Mouse (Mus musculus) spleen, postnatal 36 days (tissue): ENCODE results near the gene Sema4c.

Experiments
- DNase-seq, 2 experiments: peaks; one replicate each; pipeline ENCODE4 v3.0.0; 2022; ENCODE audit warnings: low spot score in 2 of 2, mixed read lengths in 1 of 2

The Sema4c gene

GRCm38 (mm10) chr1:36579974-36580383 lies 21.8 kb upstream of the Sema4c start:
- DNase-seq = no peak

DNA sequence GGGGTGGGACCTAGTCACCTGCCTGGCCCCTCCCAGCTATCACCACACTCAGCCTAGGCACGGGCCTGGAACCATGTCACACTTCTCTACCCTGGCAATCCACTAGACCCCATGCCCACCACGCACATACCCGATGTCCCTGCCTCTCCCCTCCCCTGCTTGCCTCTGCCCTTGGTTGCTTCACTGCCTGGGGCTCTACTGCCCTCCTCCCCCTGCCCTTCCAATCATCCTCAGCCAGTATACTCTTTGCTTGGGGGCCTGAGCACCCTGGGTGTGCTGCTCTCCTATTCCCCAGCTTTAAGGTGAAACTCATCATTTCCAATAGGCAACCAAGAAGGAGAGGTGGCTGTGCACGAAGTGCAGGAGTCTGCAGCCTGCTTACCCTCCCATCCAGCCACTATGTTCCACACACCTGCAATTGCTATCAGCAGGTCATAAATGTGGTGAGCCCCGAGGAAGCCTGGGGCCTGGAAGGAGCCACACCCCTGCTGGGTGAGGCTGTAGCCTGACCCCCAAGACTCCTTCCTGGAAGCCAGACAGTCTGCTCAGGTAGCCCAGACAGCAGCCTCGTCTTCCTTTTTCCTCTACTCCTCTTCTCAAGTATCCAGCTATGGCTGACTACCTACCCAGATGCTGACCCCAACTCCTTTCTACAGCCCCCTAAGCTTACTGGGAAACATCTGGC lies 19.0 kb upstream of the Sema4c start:
- no peak for DNase-seq

DNA sequence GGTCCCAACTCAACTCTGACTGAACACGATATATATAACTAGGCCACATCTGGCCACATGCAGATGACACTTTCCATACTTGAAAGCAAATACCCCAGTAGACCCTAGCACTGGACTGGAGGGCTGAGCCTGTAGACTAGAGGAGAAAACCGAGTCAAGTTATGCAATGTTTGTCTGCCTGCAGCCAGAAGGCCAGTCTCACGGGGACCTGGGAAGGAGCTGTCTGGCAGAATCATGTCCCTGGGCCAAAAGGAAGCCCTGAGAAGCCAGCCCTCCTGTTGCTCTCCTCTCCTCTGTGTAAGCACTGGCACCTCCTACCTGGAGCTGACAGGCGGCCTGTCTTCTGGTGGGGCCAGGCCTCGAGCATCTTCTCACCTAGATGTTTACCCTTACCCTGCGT lies 17.2 kb upstream of the Sema4c start:
- DNase-seq = no peak

GRCm38 (mm10) chr1:36574196-36574955 lies 16.2 kb upstream of the Sema4c start:
- DNase-seq = no peak

DNA sequence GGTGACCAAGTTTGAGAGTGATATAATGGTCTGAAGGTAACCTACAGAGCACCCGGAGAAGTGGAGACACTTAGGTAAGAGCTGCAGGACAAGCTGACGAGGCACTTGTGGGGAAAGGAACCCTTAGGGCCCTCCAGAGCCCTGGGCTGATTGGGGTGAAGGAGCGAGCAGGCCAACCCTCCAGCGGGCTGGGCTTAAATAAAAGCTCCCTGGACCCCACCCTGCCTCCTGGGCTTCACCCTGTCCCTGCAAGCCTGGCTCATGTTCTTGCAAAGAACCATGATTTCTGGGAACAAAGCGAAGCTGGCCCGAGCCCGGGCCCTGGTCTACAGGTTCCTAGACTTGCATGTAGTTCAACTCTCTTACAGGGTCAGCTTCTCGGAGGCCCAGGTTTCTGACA lies 15.4 kb upstream of the Sema4c start:
- DNase-seq = no peak

DNA sequence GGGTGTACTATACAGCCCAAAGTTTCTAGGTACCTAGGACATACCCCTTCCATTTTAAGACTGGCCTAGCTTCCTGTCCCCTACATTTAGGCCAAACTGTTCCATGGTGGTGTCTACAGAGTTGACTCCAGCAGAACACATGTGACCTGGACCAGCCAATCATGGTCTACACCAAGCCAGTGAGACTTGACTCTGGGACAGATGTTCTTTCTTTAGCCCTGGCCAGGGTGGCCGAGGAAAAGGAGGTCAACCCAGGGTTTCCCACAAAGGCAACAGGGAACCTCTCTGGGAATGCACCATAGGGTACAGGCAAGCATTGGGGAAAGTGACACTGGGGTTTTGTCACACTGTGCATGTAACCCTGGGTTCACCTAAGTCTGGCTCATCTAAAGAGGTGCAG lies 14.6 kb upstream of the Sema4c start:
- DNase-seq = no peak

DNA sequence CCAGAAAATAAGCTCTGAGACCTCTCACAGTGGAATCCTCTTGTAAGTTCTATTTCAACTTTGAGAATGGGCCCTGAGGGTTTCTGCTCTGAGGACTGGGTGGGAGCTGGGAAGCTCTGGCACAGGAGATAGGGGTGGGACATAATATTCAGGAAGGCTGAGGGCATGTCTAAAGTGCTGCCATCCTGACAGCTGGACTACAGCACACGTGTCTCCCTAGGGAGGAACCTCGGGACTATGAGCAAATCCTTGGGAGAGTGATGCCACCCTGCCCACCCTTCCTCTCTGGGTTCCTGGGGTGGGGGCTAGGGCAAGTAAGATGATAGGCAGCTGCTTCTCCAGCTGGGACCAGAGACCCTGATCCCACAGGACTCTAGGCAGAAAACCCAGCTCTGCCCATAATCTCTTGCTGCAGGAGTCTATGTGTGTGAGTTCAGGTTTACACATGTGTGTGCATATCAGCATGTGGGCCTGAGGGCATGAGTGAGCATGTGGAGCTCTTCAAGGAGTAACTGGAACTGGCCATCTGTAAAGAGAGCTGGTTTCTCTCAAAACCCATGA lies 14.1 kb upstream of the Sema4c start:
- no peak for DNase-seq

DNA sequence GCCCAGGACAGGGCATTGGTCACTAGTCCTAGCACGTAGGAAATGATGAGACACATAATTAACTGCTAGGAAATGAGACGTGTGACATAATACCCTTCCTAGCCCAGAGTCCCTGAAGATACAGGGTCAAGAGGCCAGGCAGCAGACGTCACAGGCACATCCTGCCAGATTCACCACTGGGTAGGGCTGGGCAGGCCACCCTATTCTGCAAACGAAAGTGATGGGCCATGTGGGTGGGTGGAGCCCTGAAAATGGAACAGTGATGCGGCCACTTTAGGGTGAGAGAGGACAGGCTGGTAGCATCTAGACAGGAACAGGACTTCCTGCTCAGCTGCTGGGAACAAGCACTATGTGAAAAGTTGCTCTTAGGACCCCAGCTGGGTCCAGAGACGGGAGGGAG lies 13.5 kb upstream of the Sema4c start:
- peak; percentile 36 to 41 for DNase-seq

GRCm38 (mm10) chr1:36570320-36570719 lies 12.2 kb upstream of the Sema4c start:
- no peak for DNase-seq

DNA sequence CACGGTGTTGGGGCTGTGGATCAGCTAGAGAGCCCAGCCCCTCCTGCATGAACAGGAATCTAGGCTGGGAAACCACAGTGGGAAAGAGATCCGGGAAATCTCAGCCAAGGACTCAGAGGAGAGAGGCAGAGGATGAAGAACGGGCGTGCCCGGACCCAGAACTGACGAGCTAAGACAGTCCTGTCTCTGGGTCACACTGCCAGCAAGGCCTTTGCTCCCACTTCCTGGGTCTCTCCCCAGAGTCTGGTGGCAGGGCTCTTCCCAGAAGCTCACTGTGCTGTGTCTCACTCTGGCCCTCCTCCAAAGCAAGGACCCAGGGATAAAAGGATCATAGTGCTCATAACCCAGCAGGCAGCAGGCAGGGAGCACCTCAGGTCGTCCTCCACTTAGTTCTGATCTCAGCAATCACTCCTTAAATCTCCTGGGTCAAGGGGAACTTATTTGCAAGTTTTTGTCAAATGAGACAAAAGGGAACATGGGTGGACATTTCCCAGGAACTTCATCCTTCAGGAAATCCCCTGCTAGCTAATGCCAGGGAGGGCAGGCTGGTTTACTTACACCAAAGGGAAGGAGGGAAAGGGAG lies 11.6 kb upstream of the Sema4c start:
- no peak for DNase-seq

DNA sequence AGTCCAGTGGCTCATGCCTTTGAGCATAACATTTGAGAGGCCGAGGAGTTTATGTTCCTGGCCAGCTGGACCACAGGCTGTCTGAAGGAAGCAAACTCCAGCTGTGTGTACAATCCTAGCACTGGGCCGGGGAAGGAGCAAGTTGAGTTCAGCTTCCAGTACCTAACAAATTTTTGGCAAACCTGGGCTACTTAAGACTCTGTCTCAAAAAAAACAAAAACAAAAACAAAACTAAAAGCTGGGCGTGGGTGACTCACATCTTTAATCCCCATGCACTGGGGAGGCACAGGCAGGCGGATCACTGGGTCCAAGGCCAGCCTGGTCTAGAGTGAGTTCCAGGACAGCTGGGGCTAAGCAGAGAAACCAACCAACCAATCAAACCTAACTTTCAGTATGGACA lies 10.6 kb upstream of the Sema4c start:
- DNase-seq = no peak

- no peak for DNase-seq
Observed at GRCm38 (mm10) chr1:36567818-36568603, 9.9 kb upstream of the Sema4c start.

DNA sequence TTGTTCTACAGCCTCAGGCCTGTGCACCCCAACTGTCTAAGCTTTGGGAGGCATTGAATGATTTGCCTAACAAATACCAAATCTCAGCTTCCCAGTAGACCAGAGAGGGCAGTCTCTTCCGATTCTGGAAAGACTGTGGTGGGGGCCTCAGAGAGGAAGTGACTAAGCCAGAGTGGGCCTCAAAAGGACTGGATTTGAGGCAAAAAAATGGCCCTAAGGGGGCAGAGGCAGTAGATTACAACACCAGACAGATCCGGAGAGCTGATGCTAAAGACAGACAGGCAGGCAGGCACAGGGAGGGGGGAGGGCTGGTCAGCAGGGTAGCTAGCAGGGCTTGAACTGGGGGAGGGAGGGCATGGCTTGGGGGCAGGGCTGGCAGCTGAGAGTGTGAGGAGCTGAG lies 8.3 kb upstream of the Sema4c start:
- no peak for DNase-seq

GRCm38 (mm10) chr1:36564101-36564500 lies 6.0 kb upstream of the Sema4c start:
- DNase-seq = no peak

DNA sequence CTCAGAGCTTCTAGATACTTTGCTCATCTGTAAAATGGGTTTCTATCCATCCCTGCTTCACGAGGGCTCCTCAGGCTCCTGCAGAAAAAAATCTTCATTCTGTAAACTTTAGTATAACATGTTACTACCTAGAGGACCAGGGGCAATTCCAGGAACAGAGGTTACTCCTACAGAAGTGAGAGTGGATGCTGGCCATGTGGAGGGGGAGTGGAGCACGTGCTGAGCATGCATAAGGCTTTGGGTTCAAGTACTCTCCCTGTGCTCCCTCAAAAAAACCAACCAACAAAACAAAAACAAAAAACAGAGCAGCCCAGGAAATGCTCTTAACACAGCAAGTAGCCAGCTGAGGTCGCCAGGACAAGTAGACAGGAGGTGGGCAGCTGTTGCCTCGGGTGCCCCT lies 5.5 kb upstream of the Sema4c start:
- no peak for DNase-seq

DNA sequence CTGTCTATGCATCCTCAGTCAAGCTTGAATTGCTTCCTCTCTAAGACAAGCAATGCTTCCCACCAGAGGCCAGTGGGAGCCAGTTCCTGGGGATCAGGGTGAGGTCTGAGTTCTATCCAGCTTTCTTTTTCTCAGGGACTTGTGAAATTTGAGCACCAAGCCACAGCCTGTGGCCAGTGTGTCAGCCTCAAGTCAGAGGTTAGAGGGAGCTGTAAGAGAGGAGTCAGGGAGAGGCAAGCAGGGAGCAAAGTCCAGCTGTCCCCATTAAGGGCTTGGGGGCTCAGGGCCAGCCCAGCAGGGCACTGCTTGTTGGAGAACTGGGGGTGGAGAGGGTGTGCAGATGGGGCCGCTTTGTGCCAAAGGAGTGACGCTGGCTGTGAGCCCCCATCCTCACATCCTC lies 5.0 kb upstream of the Sema4c start:
- no peak for DNase-seq

DNA sequence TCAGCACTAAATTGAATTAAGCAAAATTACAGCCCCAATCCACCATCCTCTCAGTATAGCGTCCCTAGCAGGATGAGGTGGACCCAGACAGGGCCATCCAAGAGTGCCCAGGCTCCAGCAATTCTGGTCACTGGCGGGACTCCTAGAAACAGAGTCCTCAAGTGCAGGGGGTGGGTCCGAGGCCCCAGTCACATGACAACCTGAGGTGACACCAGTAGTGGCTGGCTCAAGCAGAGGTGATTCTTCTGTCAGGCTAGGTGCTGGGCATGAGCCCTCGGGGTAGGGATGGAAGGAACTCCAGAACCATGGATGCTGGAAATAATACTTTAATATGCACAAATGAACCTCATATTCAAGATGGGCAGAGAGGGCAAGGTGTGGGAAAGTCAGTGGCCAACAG lies 4.2 kb upstream of the Sema4c start:
- DNase-seq = no peak

DNA sequence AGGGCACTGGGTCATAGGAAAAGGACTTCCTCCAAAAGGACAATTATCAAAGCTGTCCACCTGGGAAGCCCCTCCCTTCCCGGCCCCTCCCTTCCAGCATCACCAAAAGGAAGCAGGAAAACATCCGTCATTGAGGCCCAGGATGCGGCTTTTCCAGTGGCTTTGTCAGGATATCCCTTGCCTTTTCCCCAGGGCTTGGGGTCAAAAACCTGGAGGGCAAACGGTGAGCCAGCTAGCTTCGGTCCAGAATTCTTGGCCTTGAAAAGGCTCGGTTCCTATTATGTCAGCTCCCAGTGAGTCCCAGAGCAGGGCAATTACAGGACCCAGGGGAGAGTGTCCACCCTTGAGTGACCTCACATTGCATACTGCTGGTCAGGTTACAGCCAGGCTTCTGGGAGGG lies 2.8 kb upstream of the Sema4c start:
- no peak for DNase-seq

DNA sequence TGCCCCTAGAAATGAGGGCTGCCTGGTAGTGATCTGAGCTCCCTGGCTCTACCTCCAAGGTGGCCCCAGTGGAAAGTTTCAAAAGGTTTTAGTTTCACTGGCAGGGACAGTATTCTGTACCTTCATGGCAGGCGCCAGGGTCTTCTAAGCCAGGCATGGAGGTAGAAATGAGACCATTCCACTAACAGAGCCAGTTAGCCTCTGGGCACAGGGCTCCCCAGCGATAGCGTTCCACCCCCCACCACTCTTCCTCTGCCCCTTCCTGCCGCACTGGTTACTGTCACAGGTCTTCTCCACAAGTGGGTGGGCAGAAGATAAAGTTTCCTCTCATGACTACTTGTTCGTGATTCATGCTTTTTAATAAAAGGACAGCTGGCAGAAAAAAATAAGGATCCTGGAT lies 1.7 kb upstream of the Sema4c start:
- DNase-seq = no peak

- DNase-seq = no peak
Observed at GRCm38 (mm10) chr1:36559256-36559655, 1.1 kb upstream of the Sema4c start.

GRCm38 (mm10) chr1:36557457-36558011 lies 615 bp downstream of the Sema4c start:
- peak in 1 of 2 experiments; percentile 29 for DNase-seq
